Mouse (Mus musculus): ENCODE measurements at regions not wholly inside any gene's neighbourhood (a gene's known extent, or its start where the extent isn't known, plus 50 kb on each side); places are given as distances from the start of the nearest gene placed in this dataset.

GRCm38 (mm10) chr3:23252180-23252579, 1175.7 kb downstream of the Tbl1xr1 start:
- no peak for ATAC-seq
- Histone ChIP-seq H3K9me3 (ENCODE audit: control insufficient read depth, low read length) (no peaks in the 10 kb centered on the region), H3K4me2 (ENCODE audit: low read length) (no peak overlapping the region), H3K36me3 (ENCODE audit: control insufficient read depth, insufficient read depth, low read length) (no peaks in the 10 kb centered on the region), H3K9ac (ENCODE audit: low read depth, low read length) (no peak overlapping the region), H3K27ac (ENCODE audit: low read depth, low read length) (no peak overlapping the region), H3K4me1 (ENCODE audit: control insufficient read depth, insufficient read depth, low read depth, low read length) (no peaks in the 10 kb centered on the region), H3K4me3 (ENCODE audit: low read length) (no peak overlapping the region), H3K27me3 (replicated peaks; ENCODE audit: control insufficient read depth, insufficient read depth, low read length) (no peaks in the 10 kb centered on the region)

GRCm38 (mm10) chr3:23298818-23299217, 1222.4 kb downstream of the Tbl1xr1 start:
- no peak for ATAC-seq
- H3K27ac ChIP-seq (ENCODE audit: low read depth, low read length) = no peak overlapping the region
- WGBS = 94% methylated on average over 7 of the region's 7 CpGs
- H3K4me2 ChIP-seq (ENCODE audit: low read length) = no peak overlapping the region
- no peaks in the 10 kb centered on the region for H3K36me3 ChIP-seq (ENCODE audit: control insufficient read depth, insufficient read depth, low read length)
- no peak overlapping the region for H3K9ac ChIP-seq (ENCODE audit: low read depth, low read length)
- H3K4me1 ChIP-seq (ENCODE audit: control insufficient read depth, insufficient read depth, low read depth, low read length) = no peaks in the 10 kb centered on the region
- no peaks in the 10 kb centered on the region for H3K9me3 ChIP-seq (ENCODE audit: control insufficient read depth, low read length)
- H3K27me3 ChIP-seq (replicated peaks; ENCODE audit: control insufficient read depth, insufficient read depth, low read length) = no peaks in the 10 kb centered on the region
- H3K4me3 ChIP-seq (ENCODE audit: low read length) = no peak overlapping the region

- Histone ChIP-seq H3K9me3 (ENCODE audit: control insufficient read depth, low read length) (no peaks in the 10 kb centered on the region), H3K9ac (ENCODE audit: low read depth, low read length) (no peak overlapping the region), H3K4me1 (ENCODE audit: control insufficient read depth, insufficient read depth, low read depth, low read length) (no peaks in the 10 kb centered on the region), H3K27me3 (replicated peaks; ENCODE audit: control insufficient read depth, insufficient read depth, low read length) (no peaks in the 10 kb centered on the region), H3K27ac (ENCODE audit: low read depth, low read length) (no peak overlapping the region), H3K36me3 (ENCODE audit: control insufficient read depth, insufficient read depth, low read length) (no peaks in the 10 kb centered on the region), H3K4me3 (ENCODE audit: low read length) (no peak overlapping the region), H3K4me2 (ENCODE audit: low read length) (no peak overlapping the region)
- WGBS = 88% methylated on average over 2 of the region's 2 CpGs
- ATAC-seq = no peak
Measured at GRCm38 (mm10) chr3:23334216-23334615, 1257.8 kb downstream of the Tbl1xr1 start.

GRCm38 (mm10) chr3:23334958-23335357, 1258.5 kb downstream of the Tbl1xr1 start:
- Histone ChIP-seq H3K27me3 (replicated peaks; ENCODE audit: control insufficient read depth, insufficient read depth, low read length) (no peaks in the 10 kb centered on the region), H3K9ac (ENCODE audit: low read depth, low read length) (no peak overlapping the region), H3K4me3 (ENCODE audit: low read length) (no peak overlapping the region), H3K36me3 (ENCODE audit: control insufficient read depth, insufficient read depth, low read length) (no peaks in the 10 kb centered on the region), H3K4me2 (ENCODE audit: low read length) (no peak overlapping the region), H3K4me1 (ENCODE audit: control insufficient read depth, insufficient read depth, low read depth, low read length) (no peaks in the 10 kb centered on the region), H3K27ac (ENCODE audit: low read depth, low read length) (no peak overlapping the region), H3K9me3 (ENCODE audit: control insufficient read depth, low read length) (no peaks in the 10 kb centered on the region)
- no peak for ATAC-seq

GRCm38 (mm10) chr3:23374341-23374740, 1297.9 kb downstream of the Tbl1xr1 start:
- Histone ChIP-seq H3K9ac (ENCODE audit: low read depth, low read length) (no peak overlapping the region), H3K4me2 (ENCODE audit: low read length) (no peak overlapping the region), H3K4me3 (ENCODE audit: low read length) (no peak overlapping the region), H3K36me3 (ENCODE audit: control insufficient read depth, insufficient read depth, low read length) (no peaks in the 10 kb centered on the region), H3K9me3 (ENCODE audit: control insufficient read depth, low read length) (no peaks in the 10 kb centered on the region), H3K4me1 (ENCODE audit: control insufficient read depth, insufficient read depth, low read depth, low read length) (no peaks in the 10 kb centered on the region), H3K27me3 (replicated peaks; ENCODE audit: control insufficient read depth, insufficient read depth, low read length) (no peaks in the 10 kb centered on the region), H3K27ac (ENCODE audit: low read depth, low read length) (no peak overlapping the region)
- 62% methylated on average over 5 of the region's 5 CpGs for WGBS
- ATAC-seq = no peak

GRCm38 (mm10) chr3:23404877-23405276, 1328.4 kb downstream of the Tbl1xr1 start:
- Histone ChIP-seq H3K4me2 (ENCODE audit: low read length) (no peak overlapping the region), H3K9ac (ENCODE audit: low read depth, low read length) (no peak overlapping the region), H3K4me3 (ENCODE audit: low read length) (no peak overlapping the region), H3K4me1 (ENCODE audit: control insufficient read depth, insufficient read depth, low read depth, low read length) (no peaks in the 10 kb centered on the region), H3K27me3 (replicated peaks; ENCODE audit: control insufficient read depth, insufficient read depth, low read length) (no peaks in the 10 kb centered on the region), H3K9me3 (ENCODE audit: control insufficient read depth, low read length) (no peaks in the 10 kb centered on the region), H3K27ac (ENCODE audit: low read depth, low read length) (no peak overlapping the region), H3K36me3 (ENCODE audit: control insufficient read depth, insufficient read depth, low read length) (no peaks in the 10 kb centered on the region)
- 26% methylated on average over 1 of the region's 1 CpGs for WGBS
- ATAC-seq = no peak

- Histone ChIP-seq H3K9ac (ENCODE audit: low read depth, low read length) (no peak overlapping the region), H3K4me3 (ENCODE audit: low read length) (no peak overlapping the region), H3K4me2 (ENCODE audit: low read length) (no peak overlapping the region), H3K36me3 (ENCODE audit: control insufficient read depth, insufficient read depth, low read length) (no peaks in the 10 kb centered on the region), H3K27ac (ENCODE audit: low read depth, low read length) (no peak overlapping the region), H3K27me3 (replicated peaks; ENCODE audit: control insufficient read depth, insufficient read depth, low read length) (no peaks in the 10 kb centered on the region), H3K9me3 (ENCODE audit: control insufficient read depth, low read length) (no peaks in the 10 kb centered on the region), H3K4me1 (ENCODE audit: control insufficient read depth, insufficient read depth, low read depth, low read length) (no peaks in the 10 kb centered on the region)
- ATAC-seq = no peak
Measured at GRCm38 (mm10) chr3:23409431-23409830, 1333.0 kb downstream of the Tbl1xr1 start.

- H3K27me3 ChIP-seq (replicated peaks; ENCODE audit: control insufficient read depth, insufficient read depth, low read length) = no peaks in the 10 kb centered on the region
- H3K36me3 ChIP-seq (ENCODE audit: control insufficient read depth, insufficient read depth, low read length) = no peaks in the 10 kb centered on the region
- no peak for ATAC-seq
- H3K4me3 ChIP-seq (ENCODE audit: low read length) = no peak overlapping the region
- no peaks in the 10 kb centered on the region for H3K4me1 ChIP-seq (ENCODE audit: control insufficient read depth, insufficient read depth, low read depth, low read length)
- no peak overlapping the region for H3K27ac ChIP-seq (ENCODE audit: low read depth, low read length)
- H3K4me2 ChIP-seq (ENCODE audit: low read length) = no peak overlapping the region
- 85% methylated on average over 3 of the region's 3 CpGs for WGBS
- H3K9ac ChIP-seq (ENCODE audit: low read depth, low read length) = no peak overlapping the region
- no peaks in the 10 kb centered on the region for H3K9me3 ChIP-seq (ENCODE audit: control insufficient read depth, low read length)
Measured at GRCm38 (mm10) chr3:23426956-23427355, 1350.5 kb downstream of the Tbl1xr1 start.

- no peaks in the 10 kb centered on the region for H3K4me1 ChIP-seq (ENCODE audit: control insufficient read depth, insufficient read depth, low read depth, low read length)
- no peak overlapping the region for H3K4me3 ChIP-seq (ENCODE audit: low read length)
- no peak overlapping the region for H3K27ac ChIP-seq (ENCODE audit: low read depth, low read length)
- H3K27me3 ChIP-seq (replicated peaks; ENCODE audit: control insufficient read depth, insufficient read depth, low read length) = no peaks in the 10 kb centered on the region
- ATAC-seq = no peak
- no peaks in the 10 kb centered on the region for H3K36me3 ChIP-seq (ENCODE audit: control insufficient read depth, insufficient read depth, low read length)
- no peaks in the 10 kb centered on the region for H3K9me3 ChIP-seq (ENCODE audit: control insufficient read depth, low read length)
- H3K9ac ChIP-seq (ENCODE audit: low read depth, low read length) = no peak overlapping the region
- H3K4me2 ChIP-seq (ENCODE audit: low read length) = no peak overlapping the region
Measured at GRCm38 (mm10) chr3:23435016-23435415, 1358.6 kb downstream of the Tbl1xr1 start.

- Histone ChIP-seq H3K27me3 (replicated peaks; ENCODE audit: control insufficient read depth, insufficient read depth, low read length) (no peaks in the 10 kb centered on the region), H3K9me3 (ENCODE audit: control insufficient read depth, low read length) (no peaks in the 10 kb centered on the region), H3K27ac (ENCODE audit: low read depth, low read length) (no peak overlapping the region), H3K9ac (ENCODE audit: low read depth, low read length) (no peak overlapping the region), H3K4me1 (ENCODE audit: control insufficient read depth, insufficient read depth, low read depth, low read length) (no peaks in the 10 kb centered on the region), H3K36me3 (ENCODE audit: control insufficient read depth, insufficient read depth, low read length) (no peaks in the 10 kb centered on the region), H3K4me2 (ENCODE audit: low read length) (no peak overlapping the region), H3K4me3 (ENCODE audit: low read length) (no peak overlapping the region)
- no peak for ATAC-seq
- whole genome bisulfite sequencing = 28% methylated on average over 1 of the region's 1 CpGs
Measured at GRCm38 (mm10) chr3:23457720-23458119, 1381.3 kb downstream of the Tbl1xr1 start.

Data from hindbrain, embryonic 16.5 days (tissue).